Mouse (Mus musculus) ES-E14 (cell line): Measurements from ENCODE around the gene Slc18b1. TPM values are rescaled to one million over a fixed set of nuclear protein-coding genes. Genes with fewer than 3 reads are reported as not detected.

Experiments
- DNase-seq: peaks from one replicate; pipeline ENCODE4 v3.0.0-alpha.2; 2013; ENCODE audit warnings: low read depth, low spot score
- H3K27ac ChIP-seq: 2 replicates; pipeline ENCODE4 v1.5.1; 2012; ENCODE audit warnings: low read depth, mild to moderate bottlenecking, low read length, moderate library complexity, mixed read lengths; ENCODE audit not compliant: poor library complexity, insufficient read depth, severe bottlenecking
- H3K36me3 ChIP-seq: 2 replicates; pipeline ENCODE4 v1.6.1; 2012; ENCODE audit warnings: mild to moderate bottlenecking, low read length, moderate library complexity, mixed read lengths; ENCODE audit not compliant: control insufficient read depth, poor library complexity, insufficient read depth, severe bottlenecking
- H3K4me1 ChIP-seq, 2 experiments: fragments of 150-350 bp in 1 of 2; sonication (generic) in 1 of 2; 2 replicates each; pipeline ENCODE4 v1.6.1; 2012; ENCODE audit warnings: low read length in 2 of 2, mild to moderate bottlenecking in 1 of 2, mixed read lengths in 1 of 2; ENCODE audit not compliant: control insufficient read depth in 2 of 2, insufficient read depth in 2 of 2, poor library complexity in 1 of 2
- H3K4me3 ChIP-seq, 2 experiments: fragments of 150-350 bp in 1 of 2; sonication (generic) in 1 of 2; 2 replicates each; pipeline ENCODE4 v1.5.1; 2012; ENCODE audit warnings: low read length in 2 of 2, low read depth in 1 of 2, mild to moderate bottlenecking in 1 of 2, mixed read lengths in 1 of 2; ENCODE audit not compliant: insufficient read depth in 1 of 2, poor library complexity in 1 of 2, severe bottlenecking in 1 of 2
- H3K9ac ChIP-seq: 2 replicates; pipeline ENCODE4 v1.6.1; 2012; ENCODE audit warnings: low read depth, mild to moderate bottlenecking, low read length, mixed read lengths; ENCODE audit not compliant: poor library complexity, insufficient read depth, severe bottlenecking
- H3K9me3 ChIP-seq: fragments of 150-350 bp; sonication (generic); 2 replicates; pipeline ENCODE4 v1.6.1; 2012; ENCODE audit warnings: low read depth, mild to moderate bottlenecking, low read length; ENCODE audit not compliant: control insufficient read depth, insufficient read depth
- CHD2 ChIP-seq: IDR thresholded peaks from 2 replicates; pipeline ENCODE4 v1.6.1; 2014; ENCODE audit warnings: mild to moderate bottlenecking, low read depth, low read length, inconsistent platforms
- HCFC1 ChIP-seq: IDR thresholded peaks from 2 replicates; pipeline ENCODE4 v1.6.1; 2012; ENCODE audit warnings: low read length, inconsistent platforms, borderline replicate concordance; ENCODE audit not compliant: insufficient read depth
- MAFK ChIP-seq: IDR thresholded peaks from 2 replicates; pipeline ENCODE4 v1.6.1; 2014; ENCODE audit warnings: mild to moderate bottlenecking, low read depth, low read length, inconsistent platforms; ENCODE audit not compliant: insufficient read depth
- ZC3H11A ChIP-seq: IDR thresholded peaks from 2 replicates; pipeline ENCODE4 v1.6.1; 2012; ENCODE audit warnings: low read depth, mild to moderate bottlenecking, inconsistent platforms, low read length, borderline replicate concordance
- ZNF384 ChIP-seq: IDR thresholded peaks from 2 replicates; pipeline ENCODE4 v1.6.1; 2012; ENCODE audit warnings: low read depth, low read length, inconsistent platforms
- in situ Hi-C, 2 experiments: fragments of 600-800 bp; cut with MboI; formaldehyde crosslinking; loops; one replicate each; pipeline ENCODE4 v1.15.1; 2025; ENCODE audit warnings: low sequenced_read_pairs in 2 of 2, inconsistent platforms in 1 of 2; ENCODE audit not compliant: unreplicated experiment in 2 of 2
- total RNA-seq: library from RNA; depleted of rRNA; stranded (reverse); fragments of 300-350 nt; gene quantifications from 2 replicates; pipeline ENCODE4 v1.2.3, GENCODE M21; 2012

The Slc18b1 gene
- total RNA-seq, 1 experiment = 5.9 TPM

DNA sequence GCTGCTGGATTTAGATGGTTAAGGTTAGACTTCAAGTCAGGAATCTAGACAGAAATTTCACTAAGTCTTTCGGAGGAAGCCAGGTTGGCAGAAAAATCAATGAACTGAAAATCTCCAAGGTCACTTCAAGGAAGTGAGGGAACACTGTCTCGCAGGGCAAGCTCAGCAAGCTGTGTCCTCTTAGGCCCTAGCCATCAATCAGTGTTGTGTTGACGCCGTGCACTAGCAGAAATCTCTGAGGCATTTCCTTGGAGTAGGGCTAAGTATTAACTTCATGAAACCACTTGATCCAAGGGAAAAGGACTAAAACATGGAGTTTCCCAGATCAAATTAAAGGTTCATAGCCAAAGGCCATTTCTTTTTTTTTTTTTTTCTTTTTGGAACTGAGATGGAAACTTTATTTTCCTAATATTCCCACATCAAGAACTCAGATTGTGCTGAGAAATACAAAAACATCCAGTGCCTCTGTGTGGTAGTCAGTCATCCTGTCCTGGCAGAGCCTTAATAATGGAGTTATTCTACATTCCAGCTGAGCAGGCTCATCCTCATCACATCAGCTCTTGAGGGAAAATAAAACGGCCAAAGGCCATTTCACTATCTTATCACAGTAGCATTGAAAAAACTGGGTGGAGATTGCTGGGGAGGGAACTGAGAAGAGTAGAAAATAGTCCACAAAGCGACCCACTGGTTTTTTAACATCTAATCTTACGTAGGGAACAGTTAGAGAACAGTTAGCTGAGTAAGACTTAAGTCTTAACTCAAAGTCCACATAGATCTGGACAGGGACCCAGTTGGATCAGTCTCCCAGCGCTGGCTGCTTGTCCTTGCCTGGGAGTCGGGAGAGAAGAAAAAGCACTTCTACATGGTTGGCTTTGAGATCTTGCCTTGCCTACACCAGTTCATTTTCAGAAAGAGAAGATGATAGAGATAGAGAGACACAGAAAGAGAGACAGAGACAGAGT lies 39.5 kb downstream of the Slc18b1 start:
- H3K9me3 ChIP-seq = no peaks in the 10 kb centered on the region
- no peak overlapping the region for H3K27ac ChIP-seq
- H3K4me3 ChIP-seq = no peak overlapping the region
- H3K4me1 ChIP-seq = peaks cover 0 to 2% of the 10 kb centered on the region in 2 experiments; a peak in 2 of 4 replicates
- DNase-seq = no peak
- no peak overlapping the region for H3K9ac ChIP-seq
- no peak for TF ChIP-seq HCFC1
- TF ChIP-seq ZNF384 = no peak
- TF ChIP-seq MAFK = no peak
- TF ChIP-seq CHD2 = no peak
- TF ChIP-seq ZC3H11A = no peak
- in situ Hi-C loops = no loop called here
- no peaks in the 10 kb centered on the region for H3K36me3 ChIP-seq

DNA sequence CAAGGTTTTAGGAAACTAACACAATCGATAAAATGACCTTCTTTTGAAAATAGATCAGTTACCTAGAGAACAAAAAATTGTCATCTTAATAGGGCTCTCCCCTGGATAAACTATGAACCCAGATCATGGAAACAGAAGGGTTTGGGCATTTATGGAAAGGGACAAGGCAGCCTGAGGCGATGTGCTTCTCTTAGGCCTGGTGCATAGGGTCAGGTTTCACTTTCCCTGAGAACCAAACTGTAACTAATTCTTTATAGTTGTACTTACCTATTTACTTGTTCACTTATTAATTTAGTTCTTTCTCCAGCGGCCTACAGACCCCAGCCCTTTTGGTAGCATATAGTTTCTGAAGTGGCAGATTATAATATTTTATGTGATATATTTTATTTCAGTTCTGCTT lies 40.3 kb downstream of the Slc18b1 start:
- Histone ChIP-seq H3K4me1 (peaks cover 0 to 2% of the 10 kb centered on the region in 2 experiments; a peak in 2 of 4 replicates), H3K9ac (no peak overlapping the region), H3K9me3 (no peaks in the 10 kb centered on the region), H3K4me3 (no peak overlapping the region), H3K36me3 (no peaks in the 10 kb centered on the region), H3K27ac (no peak overlapping the region)
- no peak for DNase-seq
- in situ Hi-C loops = no loop called here
- no peak for TF ChIP-seq CHD2

DNA sequence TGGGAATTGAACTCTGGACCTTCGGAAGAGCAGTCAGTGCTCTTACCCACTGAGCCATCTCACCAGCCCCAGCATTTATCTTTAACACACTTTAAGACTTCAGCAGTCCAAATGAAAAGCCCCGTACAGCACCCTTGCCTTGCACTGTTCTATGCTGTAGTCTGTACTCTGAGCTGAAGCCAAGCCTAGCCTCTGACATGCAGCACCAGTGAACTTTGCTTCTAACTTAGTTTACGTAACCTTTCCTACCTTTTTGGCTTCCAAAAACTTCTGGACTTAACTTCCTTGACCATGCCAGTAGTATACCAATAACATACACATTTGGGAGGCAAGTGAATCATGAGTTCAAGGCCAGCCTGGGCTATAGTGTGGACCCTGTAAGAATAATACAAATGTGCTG lies 42.1 kb downstream of the Slc18b1 start:
- Histone ChIP-seq H3K4me1 (peaks cover 0 to 2% of the 10 kb centered on the region in 2 experiments; a peak in 2 of 4 replicates), H3K36me3 (no peaks in the 10 kb centered on the region), H3K9me3 (no peaks in the 10 kb centered on the region), H3K27ac (no peak overlapping the region), H3K9ac (no peak overlapping the region), H3K4me3 (no peak overlapping the region)
- TF ChIP-seq MAFK (no peak), HCFC1 (no peak), CHD2 (no peak), ZC3H11A (no peak), ZNF384 (no peak)
- in situ Hi-C loops = no loop called here
- DNase-seq = no peak

DNA sequence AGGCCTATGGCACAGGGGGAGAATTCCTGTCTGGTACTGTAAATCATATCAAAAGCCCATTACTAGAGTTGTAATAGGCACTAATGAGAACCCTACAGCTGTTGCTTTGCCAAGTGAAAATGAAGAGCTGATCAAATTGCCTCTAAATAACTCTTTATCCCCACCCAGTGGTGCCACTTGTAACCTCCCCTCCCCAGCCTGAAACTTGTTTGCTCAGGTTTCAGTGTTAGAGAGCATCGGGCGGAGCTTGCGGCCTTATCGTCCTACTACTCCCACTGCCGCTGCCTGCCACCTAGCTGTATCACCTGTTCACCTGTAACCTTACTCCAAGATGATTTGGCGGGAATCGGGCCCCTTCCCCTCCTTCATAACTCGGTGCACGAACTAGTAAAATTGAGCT lies 42.6 kb downstream of the Slc18b1 start:
- no peak for TF ChIP-seq MAFK
- TF ChIP-seq ZC3H11A = no peak
- no peak for TF ChIP-seq HCFC1
- TF ChIP-seq ZNF384 = no peak
- TF ChIP-seq CHD2 = no peak
- no peak for DNase-seq
- Histone ChIP-seq H3K4me3 (no peak overlapping the region), H3K9me3 (no peaks in the 10 kb centered on the region), H3K4me1 (peaks cover 0 to 2% of the 10 kb centered on the region in 2 experiments; a peak in 2 of 4 replicates), H3K36me3 (no peaks in the 10 kb centered on the region), H3K27ac (no peak overlapping the region), H3K9ac (no peak overlapping the region)
- in situ Hi-C loops = no loop called here

DNA sequence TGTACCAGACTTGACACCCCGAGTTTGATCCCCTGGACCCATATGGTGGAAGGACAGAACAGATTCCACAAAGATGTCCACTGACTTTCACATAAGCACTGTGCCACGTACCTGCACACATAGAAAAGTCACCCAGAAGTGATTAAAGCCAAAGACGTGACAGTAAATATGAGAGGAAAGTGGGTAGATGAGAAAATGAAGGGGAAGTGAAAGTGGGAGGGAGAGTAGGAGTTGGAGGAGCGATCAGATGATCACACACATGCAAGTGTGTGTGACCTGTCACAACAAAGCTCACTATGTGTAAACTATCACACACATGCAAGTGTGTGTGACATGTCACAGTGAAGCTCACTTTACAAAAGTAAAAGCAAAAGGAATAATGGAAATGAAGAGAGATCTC lies 43.7 kb downstream of the Slc18b1 start:
- H3K9me3 ChIP-seq = no peaks in the 10 kb centered on the region
- no peak overlapping the region for H3K9ac ChIP-seq

More for the DNA sequence above, 43.7 kb downstream of the Slc18b1 start:
- in situ Hi-C loops = no loop called here
- Histone ChIP-seq H3K4me1 (peaks cover 0 to 2% of the 10 kb centered on the region in 2 experiments; a peak in 2 of 4 replicates), H3K27ac (no peak overlapping the region), H3K36me3 (no peaks in the 10 kb centered on the region), H3K4me3 (no peak overlapping the region)
- TF ChIP-seq ZNF384 (no peak), MAFK (no peak), ZC3H11A (no peak), HCFC1 (no peak), CHD2 (no peak)
- DNase-seq = no peak
